Mouse (Mus musculus): ENCODE measurements around the gene Gm42791. TPM values are rescaled to one million over a fixed set of nuclear protein-coding genes. Genes with fewer than 3 reads are reported as not detected.

Gm42791 gene
- polyA plus RNA-seq, 1 experiment from 2014 or later, result 2.3 TPM

GRCm38 (mm10) chr5:149007295-149007646 lies 12.3 kb upstream of the Gm42791 start:
- no peaks in the 10 kb centered on the region for H3K36me3 ChIP-seq
- H3K4me2 ChIP-seq, result peak overlapping the region; percentile 77
- no peaks in the 10 kb centered on the region for H3K27me3 ChIP-seq (replicated peaks)
- WGBS, result 45% methylated on average over 5 of the region's 5 CpGs
- peak overlapping the region; percentile 81 for H3K27ac ChIP-seq (replicated peaks)
- H3K9me3 ChIP-seq, result 0 out of 2 replicates have a peak, but pooled peaks cover under 1% of the 10 kb centered on the region
- H3K9ac ChIP-seq, result peak overlapping the region; percentile 74
- H3K4me3 ChIP-seq, result peak overlapping the region; percentile 41
- H3K4me1 ChIP-seq, result peaks cover 36% of the 10 kb centered on the region
- no peak for ATAC-seq (ENCODE audit: extremely low read depth, insufficient number of reproducible peaks, low FRiP score, low TSS enrichment)

- Histone ChIP-seq H3K9ac (peak overlapping the region; percentile 74), H3K27me3 (replicated peaks) (no peaks in the 10 kb centered on the region), H3K4me1 (peaks cover 36% of the 10 kb centered on the region), H3K9me3 (no peaks in the 10 kb centered on the region), H3K36me3 (no peaks in the 10 kb centered on the region), H3K4me3 (peak overlapping the region; percentile 41), H3K27ac (replicated peaks) (peak overlapping the region; percentile 81), H3K4me2 (peak overlapping the region; percentile 77)
- ATAC-seq (ENCODE audit: extremely low read depth, insufficient number of reproducible peaks, low FRiP score, low TSS enrichment), result peak; percentile 29; the same call in 1 of the 2 replicates
- WGBS, result 12% methylated on average over 26 of the region's 26 CpGs
Observed at GRCm38 (mm10) chr5:149006362-149007294, 11.7 kb upstream of the Gm42791 start.

DNA sequence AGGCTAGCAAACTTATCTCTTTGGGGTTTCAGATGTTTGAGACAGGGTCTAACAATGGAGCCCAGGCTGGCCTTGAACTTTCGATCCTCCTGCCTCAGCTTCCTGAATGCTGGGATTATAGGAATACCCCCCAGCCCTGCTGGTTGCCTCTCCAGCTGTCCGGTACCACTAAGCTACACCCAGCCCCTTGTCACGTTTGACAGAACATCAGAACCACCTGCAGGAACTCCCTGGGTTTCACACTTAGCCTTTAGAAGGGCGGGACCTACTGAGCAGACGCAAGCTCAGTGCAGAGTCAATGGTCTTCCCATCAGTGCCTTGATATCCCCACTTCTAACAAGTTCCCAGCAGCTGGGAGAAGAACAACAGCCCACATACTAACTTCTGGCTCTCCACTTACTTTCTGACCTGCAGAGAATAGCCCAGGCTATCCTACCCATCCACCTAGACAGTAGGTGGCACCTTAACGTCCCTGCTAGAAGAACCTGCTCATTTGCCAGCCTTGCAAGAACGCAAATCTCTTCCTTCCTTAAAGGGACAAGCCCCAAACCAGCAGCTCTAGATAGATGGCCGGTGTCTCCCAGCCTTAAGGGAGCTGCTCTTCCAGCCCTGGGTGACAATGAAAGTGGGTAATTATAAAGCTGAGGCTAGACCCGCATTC lies 10.9 kb upstream of the Gm42791 start:
- ATAC-seq (ENCODE audit: extremely low read depth, insufficient number of reproducible peaks, low FRiP score, low TSS enrichment), result no peak
- no peak overlapping the region for H3K27ac ChIP-seq (replicated peaks)
- H3K9me3 ChIP-seq, result no peaks in the 10 kb centered on the region
- H3K4me3 ChIP-seq, result peak overlapping the region; percentile 41
- no peaks in the 10 kb centered on the region for H3K36me3 ChIP-seq
- H3K27me3 ChIP-seq (replicated peaks), result no peaks in the 10 kb centered on the region
- WGBS, result 62% methylated on average over 9 of the region's 9 CpGs
- peak overlapping the region; percentile 74 for H3K9ac ChIP-seq
- peak overlapping the region; percentile 77 for H3K4me2 ChIP-seq
- peaks cover 36% of the 10 kb centered on the region for H3K4me1 ChIP-seq

DNA sequence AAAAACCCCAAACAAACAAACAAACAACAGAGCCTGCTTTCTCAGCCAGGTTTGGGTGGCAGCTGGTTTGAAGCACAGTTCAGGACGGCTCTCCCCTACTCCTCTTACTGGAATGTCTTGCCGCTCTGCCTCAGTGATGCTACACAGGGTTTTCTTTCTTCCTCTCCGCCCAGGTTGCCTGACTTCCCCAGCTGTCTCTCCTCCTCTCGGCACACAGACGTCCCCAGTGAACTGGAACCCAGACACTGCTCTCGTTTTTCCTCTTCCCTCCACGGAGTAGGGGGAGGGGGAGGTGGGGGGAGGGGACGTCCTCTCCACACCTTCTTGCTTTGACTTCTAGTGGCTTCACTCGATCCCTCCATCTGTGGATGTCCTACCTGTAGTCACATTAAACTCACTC lies 10.1 kb upstream of the Gm42791 start:
- Histone ChIP-seq H3K4me2 (no peak overlapping the region), H3K27ac (replicated peaks) (no peak overlapping the region), H3K27me3 (replicated peaks) (no peaks in the 10 kb centered on the region), H3K9me3 (no peaks in the 10 kb centered on the region), H3K4me3 (no peak overlapping the region), H3K36me3 (no peaks in the 10 kb centered on the region), H3K4me1 (peaks cover 36% of the 10 kb centered on the region), H3K9ac (no peak overlapping the region)
- whole genome bisulfite sequencing, result 40% methylated on average over 9 of the region's 9 CpGs
- ATAC-seq (ENCODE audit: extremely low read depth, insufficient number of reproducible peaks, low FRiP score, low TSS enrichment), result no peak

DNA sequence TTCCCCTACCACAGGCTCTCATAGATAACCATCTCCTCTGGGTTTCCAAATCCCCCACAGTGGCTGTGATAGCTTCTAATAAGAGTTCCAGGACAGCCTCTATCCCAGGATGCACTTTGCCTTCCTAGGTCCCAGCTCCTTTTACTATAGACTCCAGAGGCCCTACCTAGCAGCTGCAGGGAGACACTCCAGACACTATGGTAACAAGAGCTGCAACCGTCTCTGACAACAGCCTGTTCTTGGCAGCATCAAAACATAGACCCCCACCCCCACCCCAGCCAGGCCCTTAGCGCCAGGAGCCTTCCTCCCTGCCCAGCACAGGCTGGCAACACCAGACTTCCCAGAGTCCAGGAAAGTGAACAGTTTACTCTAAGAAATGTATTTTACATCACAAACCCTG lies 8.2 kb upstream of the Gm42791 start:
- no peaks in the 10 kb centered on the region for H3K27me3 ChIP-seq (replicated peaks)
- no peak overlapping the region for H3K4me3 ChIP-seq
- no peak for ATAC-seq (ENCODE audit: extremely low read depth, insufficient number of reproducible peaks, low FRiP score, low TSS enrichment)
- no peak overlapping the region for H3K27ac ChIP-seq (replicated peaks)
- no peak overlapping the region for H3K4me2 ChIP-seq
- no peaks in the 10 kb centered on the region for H3K9me3 ChIP-seq
- no peak overlapping the region for H3K9ac ChIP-seq
- peaks cover 28% of the 10 kb centered on the region for H3K4me1 ChIP-seq
- no peaks in the 10 kb centered on the region for H3K36me3 ChIP-seq
- WGBS, result 25% methylated on average over 2 of the region's 2 CpGs

DNA sequence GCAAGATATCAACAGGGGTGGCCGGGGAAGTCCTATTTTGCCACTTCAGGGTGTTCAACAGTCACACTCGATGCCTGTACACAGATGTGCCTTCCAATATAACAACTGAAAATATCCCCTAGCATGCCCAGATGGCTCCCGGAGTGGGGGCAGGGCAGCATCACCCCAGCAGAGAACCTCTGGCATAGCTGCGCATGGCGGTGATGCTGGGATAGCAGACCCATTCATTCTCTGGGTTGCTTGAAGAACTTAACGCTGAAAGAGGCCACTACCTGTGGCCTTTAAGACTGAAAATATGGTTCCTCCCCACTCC lies 7.8 kb upstream of the Gm42791 start:
- H3K4me1 ChIP-seq, result peaks cover 25% of the 10 kb centered on the region
- ATAC-seq (ENCODE audit: extremely low read depth, insufficient number of reproducible peaks, low FRiP score, low TSS enrichment), result no peak
- no peak overlapping the region for H3K27ac ChIP-seq (replicated peaks)
- no peaks in the 10 kb centered on the region for H3K27me3 ChIP-seq (replicated peaks)
- no peaks in the 10 kb centered on the region for H3K36me3 ChIP-seq
- 66% methylated on average over 6 of the region's 6 CpGs for WGBS
- H3K4me2 ChIP-seq, result no peak overlapping the region
- H3K4me3 ChIP-seq, result no peak overlapping the region
- no peaks in the 10 kb centered on the region for H3K9me3 ChIP-seq
- H3K9ac ChIP-seq, result no peak overlapping the region

- H3K36me3 ChIP-seq, result no peaks in the 10 kb centered on the region
- 69% methylated on average over 20 of the region's 20 CpGs for WGBS
- no peak overlapping the region for H3K4me2 ChIP-seq
- H3K4me3 ChIP-seq, result no peak overlapping the region
- H3K27me3 ChIP-seq (replicated peaks), result no peaks in the 10 kb centered on the region
- no peak overlapping the region for H3K27ac ChIP-seq (replicated peaks)
- no peak for ATAC-seq (ENCODE audit: extremely low read depth, insufficient number of reproducible peaks, low FRiP score, low TSS enrichment)
- H3K9ac ChIP-seq, result no peak overlapping the region
- no peaks in the 10 kb centered on the region for H3K9me3 ChIP-seq
- H3K4me1 ChIP-seq, result peaks cover 19% of the 10 kb centered on the region
Observed at GRCm38 (mm10) chr5:149002034-149002802, 7.3 kb upstream of the Gm42791 start.

GRCm38 (mm10) chr5:148999802-149000201 lies 4.9 kb upstream of the Gm42791 start:
- no peak for ATAC-seq (ENCODE audit: extremely low read depth, insufficient number of reproducible peaks, low FRiP score, low TSS enrichment)
- no peak overlapping the region for H3K4me3 ChIP-seq
- WGBS, result 87% methylated on average over 7 of the region's 7 CpGs

DNA sequence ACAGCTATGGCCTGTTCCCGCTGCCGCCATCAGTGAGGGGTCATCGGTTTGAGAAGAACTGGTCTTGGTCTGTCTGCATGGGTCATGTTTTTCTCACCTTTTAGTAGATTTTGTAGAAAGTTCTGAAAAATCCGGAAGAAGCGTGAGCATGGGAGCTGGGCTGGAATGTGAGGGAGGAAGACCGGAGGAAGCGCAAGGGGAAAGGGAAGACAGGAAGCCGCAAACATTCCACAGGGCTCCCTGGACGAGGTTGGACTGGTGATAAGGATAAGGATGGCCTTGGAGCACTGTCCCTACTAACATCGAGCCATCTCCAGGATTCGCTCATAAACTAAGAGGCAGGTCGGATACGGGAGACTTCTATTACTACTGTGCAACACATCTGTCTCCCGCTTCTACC lies 3.6 kb upstream of the Gm42791 start:
- Histone ChIP-seq H3K27ac (replicated peaks) (no peak overlapping the region), H3K9ac (no peak overlapping the region), H3K4me1 (peaks cover 21% of the 10 kb centered on the region), H3K4me3 (no peak overlapping the region), H3K27me3 (replicated peaks) (no peaks in the 10 kb centered on the region), H3K9me3 (no peaks in the 10 kb centered on the region), H3K4me2 (no peak overlapping the region), H3K36me3 (no peaks in the 10 kb centered on the region)
- 53% methylated on average over 14 of the region's 14 CpGs for WGBS
- ATAC-seq (ENCODE audit: extremely low read depth, insufficient number of reproducible peaks, low FRiP score, low TSS enrichment), result no peak

More at GRCm38 (mm10) chr5:148999802-149000201, 4.9 kb upstream of the Gm42791 start:
- no peaks in the 10 kb centered on the region for H3K27me3 ChIP-seq (replicated peaks)
- no peaks in the 10 kb centered on the region for H3K9me3 ChIP-seq
- H3K4me1 ChIP-seq, result peaks cover 14% of the 10 kb centered on the region
- H3K27ac ChIP-seq (replicated peaks), result no peak overlapping the region
- H3K9ac ChIP-seq, result no peak overlapping the region
- no peak overlapping the region for H3K4me2 ChIP-seq
- no peaks in the 10 kb centered on the region for H3K36me3 ChIP-seq

DNA sequence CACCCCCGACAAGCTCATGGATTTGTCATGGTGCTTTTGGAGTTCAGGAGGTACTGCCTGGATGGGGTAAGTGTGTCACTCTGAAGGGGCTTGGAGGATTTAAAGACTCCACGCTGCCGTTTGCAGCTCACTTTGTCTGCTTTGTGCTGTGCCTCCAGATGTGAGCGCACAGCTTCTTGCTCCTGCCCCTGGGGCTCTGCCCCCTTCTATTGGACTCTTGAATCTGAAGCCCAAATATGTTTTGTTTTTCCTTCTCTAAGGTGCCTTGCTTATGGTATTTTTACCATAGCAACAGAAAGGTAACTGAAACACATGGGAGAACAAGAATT lies 1.7 kb upstream of the Gm42791 start:
- ATAC-seq (ENCODE audit: extremely low read depth, insufficient number of reproducible peaks, low FRiP score, low TSS enrichment), result no peak
- no peak overlapping the region for H3K27ac ChIP-seq (replicated peaks)
- 66% methylated on average over 4 of the region's 4 CpGs for WGBS
- no peak overlapping the region for H3K4me2 ChIP-seq
- no peak overlapping the region for H3K4me3 ChIP-seq
- H3K4me1 ChIP-seq, result peaks cover 13% of the 10 kb centered on the region
- no peaks in the 10 kb centered on the region for H3K9me3 ChIP-seq
- H3K27me3 ChIP-seq (replicated peaks), result no peaks in the 10 kb centered on the region
- H3K9ac ChIP-seq, result no peak overlapping the region
- no peaks in the 10 kb centered on the region for H3K36me3 ChIP-seq

DNA sequence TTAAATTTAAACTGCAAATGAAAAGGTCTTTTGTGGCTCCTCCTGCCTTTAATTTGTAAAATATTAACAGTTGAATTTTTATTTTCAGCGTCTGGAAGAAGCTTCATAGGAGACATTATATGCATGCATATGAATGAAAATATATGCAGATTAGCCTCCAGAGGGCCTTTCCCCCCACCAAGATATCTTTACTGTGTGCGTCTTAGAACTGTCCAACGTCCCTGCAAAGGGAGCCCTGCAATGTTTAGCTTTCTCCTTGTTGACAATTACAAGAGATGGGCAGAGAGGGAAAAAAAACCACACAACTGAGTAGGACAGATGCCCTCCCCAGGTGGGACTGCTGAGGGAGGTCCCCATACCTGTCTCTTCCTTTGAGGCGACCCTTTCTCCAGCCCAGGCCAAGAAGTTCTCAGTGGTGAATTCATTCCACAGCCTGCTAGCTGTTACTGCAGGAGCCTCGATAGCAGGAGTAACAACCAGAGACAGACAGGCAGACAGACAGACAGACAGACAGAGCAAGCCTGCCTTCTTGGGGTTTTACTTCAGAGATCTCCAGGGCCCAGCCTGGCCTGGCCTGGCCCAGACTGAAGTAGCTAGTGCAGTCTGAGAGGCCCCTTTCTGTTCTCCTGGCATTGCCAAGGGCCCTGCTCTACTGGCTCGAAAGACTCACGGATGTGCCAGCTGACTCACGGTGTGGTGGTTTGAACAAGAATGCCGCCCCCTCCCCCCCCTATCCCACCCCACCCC lies 1.2 kb upstream of the Gm42791 start:
- Histone ChIP-seq H3K36me3 (no peaks in the 10 kb centered on the region), H3K4me2 (no peak overlapping the region), H3K27me3 (replicated peaks) (no peaks in the 10 kb centered on the region), H3K27ac (replicated peaks) (peak overlapping the region; percentile 95; the same call in 1 of the 2 replicates), H3K9ac (no peak overlapping the region), H3K4me3 (no peak overlapping the region), H3K9me3 (no peaks in the 10 kb centered on the region), H3K4me1 (peaks cover 18% of the 10 kb centered on the region)
- no peak for ATAC-seq (ENCODE audit: extremely low read depth, insufficient number of reproducible peaks, low FRiP score, low TSS enrichment)
- WGBS, result 63% methylated on average over 9 of the region's 9 CpGs
